Mouse (Mus musculus) mature B cell (primary cell): ENCODE data around the gene Rictor.

Source experiments
- in situ Hi-C: fragments of 300-500 bp; cut with MboI; formaldehyde crosslinking; loops from 2 replicates; pipeline ENCODE4 v1.14.3; 2019

Gene Rictor

GRCm38 (mm10) chr15:6707936-6708525, at the start of gene Rictor:
Rictor (plus strand) TSS chr15:6708379.
- in situ Hi-C loops, result loop anchor here (25.0 kb wide), 1 partner anchor 1596 kb away; the partner anchor contains the start of genes Card6 and Rpl37

GRCm38 (mm10) chr15:6661951-6662350, 46.2 kb upstream of the Rictor start:
- in situ Hi-C loops, result no loop called here

GRCm38 (mm10) chr15:6663991-6664390, 44.2 kb upstream of the Rictor start:
- in situ Hi-C loops, result no loop called here

- in situ Hi-C loops, result no loop called here
Observed at GRCm38 (mm10) chr15:6666072-6666471, 42.1 kb upstream of the Rictor start.

GRCm38 (mm10) chr15:6668793-6669437, 39.3 kb upstream of the Rictor start:
- in situ Hi-C loops, result no loop called here

GRCm38 (mm10) chr15:6678479-6678878, 29.7 kb upstream of the Rictor start:
- in situ Hi-C loops, result no loop called here

GRCm38 (mm10) chr15:6702164-6702563, 6.0 kb upstream of the Rictor start:
- in situ Hi-C loops, result loop anchor here (25.0 kb wide), 1 partner anchor 1590 kb away; the partner anchor contains the start of genes Card6 and Rpl37

- in situ Hi-C loops, result loop anchor here (25.0 kb wide), 1 partner anchor 1593 kb away; the partner anchor contains the start of genes Card6 and Rpl37
Observed at GRCm38 (mm10) chr15:6705351-6705901, 2.8 kb upstream of the Rictor start.

GRCm38 (mm10) chr15:6707551-6707935, 636 bp upstream of the Rictor start:
- in situ Hi-C loops, result loop anchor here (25.0 kb wide), 1 partner anchor 1595 kb away; the partner anchor contains the start of genes Card6 and Rpl37

- in situ Hi-C loops, result loop anchor here (25.0 kb wide), 1 partner anchor 1596 kb away; the partner anchor contains the start of genes Card6 and Rpl37
Observed at GRCm38 (mm10) chr15:6708526-6709441, 605 bp downstream of the Rictor start.

GRCm38 (mm10) chr15:6709618-6710017, 1.4 kb downstream of the Rictor start:
- in situ Hi-C loops, result loop anchor here (25.0 kb wide), 1 partner anchor 1597 kb away; the partner anchor contains the start of genes Card6 and Rpl37

- in situ Hi-C loops, result loop anchor here (25.0 kb wide), 1 partner anchor 1598 kb away; the partner anchor contains the start of genes Card6 and Rpl37
Observed at GRCm38 (mm10) chr15:6710341-6710740, 2.2 kb downstream of the Rictor start.

- in situ Hi-C loops, result loop anchor here (25.0 kb wide), 1 partner anchor 1599 kb away; the partner anchor contains the start of genes Card6 and Rpl37
Observed at GRCm38 (mm10) chr15:6711226-6711625, 3.0 kb downstream of the Rictor start.

GRCm38 (mm10) chr15:6714819-6715218, 6.6 kb downstream of the Rictor start:
- in situ Hi-C loops, result loop anchor here (25.0 kb wide), 1 partner anchor 1603 kb away; the partner anchor contains the start of genes Card6 and Rpl37

GRCm38 (mm10) chr15:6715237-6715636, 7.1 kb downstream of the Rictor start:
- in situ Hi-C loops, result loop anchor here (25.0 kb wide), 1 partner anchor 1603 kb away; the partner anchor contains the start of genes Card6 and Rpl37

GRCm38 (mm10) chr15:6721385-6721784, 13.2 kb downstream of the Rictor start:
- in situ Hi-C loops, result loop anchor here (25.0 kb wide), 1 partner anchor 1609 kb away; the partner anchor contains the start of genes Card6 and Rpl37

- in situ Hi-C loops, result loop anchor here (25.0 kb wide), 1 partner anchor 1610 kb away; the partner anchor contains the start of genes Card6 and Rpl37
Observed at GRCm38 (mm10) chr15:6721802-6722201, 13.6 kb downstream of the Rictor start.

GRCm38 (mm10) chr15:6722405-6723176, 14.4 kb downstream of the Rictor start:
- in situ Hi-C loops, result loop anchor here (25.0 kb wide), 1 partner anchor 1610 kb away; the partner anchor contains the start of genes Card6 and Rpl37

GRCm38 (mm10) chr15:6723338-6723737, 15.2 kb downstream of the Rictor start:
- in situ Hi-C loops, result loop anchor here (25.0 kb wide), 1 partner anchor 1611 kb away; the partner anchor contains the start of genes Card6 and Rpl37

GRCm38 (mm10) chr15:6724442-6724841, 16.3 kb downstream of the Rictor start:
- in situ Hi-C loops, result loop anchor here (25.0 kb wide), 1 partner anchor 1612 kb away; the partner anchor contains the start of genes Card6 and Rpl37
